Comparison of ENCODE assay signal across 8 mouse cellular contexts in genomic region chr2:146502578-146503311, GRCm38 (mm10). TPM values are rescaled to one million over a fixed set of nuclear protein-coding genes. Genes with fewer than 3 reads are reported as not detected.
DNase-seq lines count a peak whose midpoint lies in the region; ATAC-seq lines count a peak whose summit lies in the region.

No protein-coding gene starts in this region.

- H3K9ac ChIP-seq in heart, embryonic 11.5 days (ENCODE audit: low read depth, low read length): no peak overlapping the region
- H3K9ac ChIP-seq in liver, embryonic 11.5 days (ENCODE audit: low read depth, low read length): peak overlapping the region; percentile 26

- DNase-seq in embryo, embryonic 11 days: peak; percentile 7
- no peak for DNase-seq in embryo, embryonic 9.5 days (ENCODE audit: extremely low spot score)
- peak; percentile 50 to 82 for DNase-seq in kidney, postnatal 25 days
- no peak for DNase-seq in liver, embryonic 11.5 days (ENCODE audit: low spot score)
- peak; percentile 73 for DNase-seq in right cerebral cortex, postnatal 4 days
- DNase-seq in gastrocnemius, postnatal 14 days: no peak

- no peaks in the 10 kb centered on the region for H3K9me3 ChIP-seq in heart, embryonic 11.5 days (replicated peaks; ENCODE audit: control insufficient read depth, low read length)
- H3K9me3 ChIP-seq in liver, embryonic 11.5 days (ENCODE audit: control insufficient read depth, low read length): no peaks in the 10 kb centered on the region

- no peak overlapping the region for H3K4me2 ChIP-seq in heart, embryonic 11.5 days
- peak overlapping the region; percentile 40 for H3K4me2 ChIP-seq in liver, embryonic 11.5 days

- no peaks in the 10 kb centered on the region for H3K36me3 ChIP-seq in heart, embryonic 11.5 days (ENCODE audit: control insufficient read depth, insufficient read depth, low read length)
- H3K36me3 ChIP-seq in liver, embryonic 11.5 days (ENCODE audit: control insufficient read depth, insufficient read depth, low read length): no peaks in the 10 kb centered on the region

- H3K27ac ChIP-seq in heart, embryonic 11.5 days (ENCODE audit: low read depth, low read length): peak overlapping the region; percentile 29; the same call in 1 of the 2 replicates
- peak overlapping the region; percentile 25; the same call in 1 of the 2 replicates for H3K27ac ChIP-seq in liver, embryonic 11.5 days (ENCODE audit: low read depth, low read length)

- peak; percentile 49 for ATAC-seq in common myeloid progenitor, adult 5-6 weeks (replicated peaks; ENCODE audit: low read depth, poor library complexity, severe bottlenecking)
- no peak for ATAC-seq in heart, embryonic 11.5 days (replicated peaks; ENCODE audit: insufficient number of reproducible peaks, low FRiP score, low TSS enrichment)
- no peak; the same call in 1 of the 2 replicates for ATAC-seq in liver, embryonic 11.5 days (replicated peaks; ENCODE audit: low FRiP score)

- no peak overlapping the region for H3K4me3 ChIP-seq in heart, embryonic 11.5 days (ENCODE audit: low read depth, low read length)
- H3K4me3 ChIP-seq in liver, embryonic 11.5 days (ENCODE audit: low read depth, low read length): no peak overlapping the region

- WGBS in heart, embryonic 11.5 days (ENCODE audit: insufficient replicate concordance): 60% methylated on average over 9 of the region's 9 CpGs
- WGBS in liver, embryonic 11.5 days: 51% methylated on average over 9 of the region's 9 CpGs

- H3K4me1 ChIP-seq in heart, embryonic 11.5 days (ENCODE audit: control insufficient read depth, insufficient read depth, low read length): peaks cover 21% of the 10 kb centered on the region
- H3K4me1 ChIP-seq in liver, embryonic 11.5 days (replicated peaks; ENCODE audit: control insufficient read depth, insufficient read depth, low read length): peaks cover 39% of the 10 kb centered on the region

- intact Hi-C loops in gastrocnemius, postnatal 14 days (cut with DNase I; ENCODE audit: low total_unique reads): no loop called here

- no peaks in the 10 kb centered on the region for H3K27me3 ChIP-seq in heart, embryonic 11.5 days (ENCODE audit: control insufficient read depth, insufficient read depth, low read length)
- H3K27me3 ChIP-seq in liver, embryonic 11.5 days (replicated peaks; ENCODE audit: control insufficient read depth, insufficient read depth, low read length): no peaks in the 10 kb centered on the region

RNA-seq across cellular contexts. Expression of gene Ralgapa2, which starts 9.4 kb away (rescaled TPM):
- total RNA-seq in common myeloid progenitor, adult 5-6 weeks (2017): 24.2 and 28.2 TPM in 2 replicates
- polyA plus RNA-seq in heart, embryonic 11.5 days (2014; fragmentation: Nextera tagmentation; extraction: Ambion mirVana): 10.6 TPM in 2 replicates
- polyA plus RNA-seq in liver, embryonic 11.5 days (2014; fragmentation: Nextera tagmentation; extraction: Ambion mirVana): 11.6 and 13.0 TPM in 2 replicates
- total RNA-seq in gastrocnemius, postnatal 14 days (2021): 1 to 10 TPM; 2.9 to 5.0 TPM

Comparison
In these comparisons a context has a peak if more than half of its experiments do, and no peak if none do; other contexts are left out.
1. DNase-seq: peak in embryo, embryonic 11 days (single experiment), kidney, postnatal 25 days (2 of 2) and right cerebral cortex, postnatal 4 days (single experiment); none in embryo, embryonic 9.5 days (single experiment), liver, embryonic 11.5 days (single experiment) and gastrocnemius, postnatal 14 days (single experiment).